Mouse (Mus musculus) thymus, postnatal 25 days (tissue): ENCODE measurements around the gene Zhx3.

Experiments
- DNase-seq: peaks from one replicate; pipeline ENCODE4 v3.0.0; 2022

Zhx3 gene

GRCm38 (mm10) chr2:160872890-160873382, at the start of gene Zhx3:
Zhx3 (minus strand) TSS chr2:160872998.
- peak; percentile 92 for DNase-seq

DNA sequence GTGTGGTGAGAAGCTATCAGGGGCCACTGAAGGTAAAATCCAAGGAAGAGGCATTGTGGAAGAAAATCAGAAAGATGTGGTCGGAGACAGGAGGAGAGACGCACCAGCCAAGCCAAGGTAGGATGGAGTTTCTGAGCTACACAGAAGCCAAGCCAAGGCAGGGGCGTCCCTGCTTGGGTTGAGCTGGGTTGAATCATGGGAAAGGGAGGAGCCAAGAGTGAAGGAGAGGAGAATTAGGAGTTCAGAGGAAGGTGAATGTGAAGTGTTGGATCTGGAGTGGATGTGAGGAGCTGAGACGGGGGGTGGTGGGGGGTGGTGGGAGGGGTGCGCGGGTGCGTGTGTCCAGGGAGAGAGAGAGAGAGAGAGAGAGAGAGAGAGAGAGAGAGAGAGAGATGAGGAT, 48.5 kb upstream of the Zhx3 start:
- DNase-seq, result no peak

DNA sequence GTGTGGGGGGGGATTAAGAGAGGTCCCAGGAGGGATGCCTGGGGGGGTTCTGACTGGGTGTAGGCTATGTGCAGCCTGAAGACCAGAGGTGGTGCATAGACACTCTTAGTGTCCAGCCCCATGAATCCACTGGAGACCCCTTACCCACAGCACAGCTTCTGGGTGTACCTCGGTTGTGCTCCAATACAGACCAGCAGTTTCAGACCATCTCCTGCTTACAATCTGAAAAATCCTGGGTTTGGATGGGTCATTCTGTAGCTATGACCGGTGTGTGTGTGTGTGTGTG, 46.1 kb upstream of the Zhx3 start:
- no peak for DNase-seq

- no peak for DNase-seq
Observed at GRCm38 (mm10) chr2:160918154-160918929, 45.5 kb upstream of the Zhx3 start.

- no peak for DNase-seq
Observed at GRCm38 (mm10) chr2:160917313-160917712, 44.5 kb upstream of the Zhx3 start.

DNA sequence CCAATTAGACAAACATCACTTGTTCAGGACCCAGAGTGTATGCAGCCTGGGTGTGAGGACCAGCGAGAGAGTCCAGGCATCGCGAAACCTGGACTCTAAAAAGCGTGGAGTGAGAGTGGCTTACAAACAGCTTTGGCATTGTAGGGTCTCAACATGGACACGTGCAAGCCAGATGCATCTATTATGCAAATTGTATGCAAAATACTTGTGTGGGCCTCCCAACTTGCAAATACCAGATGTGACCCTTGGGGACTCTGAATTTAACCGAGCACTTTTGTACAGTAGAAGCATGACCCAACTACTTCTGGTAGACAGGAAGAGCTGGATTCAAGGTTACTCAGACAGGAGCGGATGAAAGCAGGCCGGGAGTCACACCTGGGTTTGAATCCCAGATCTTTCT, 43.9 kb upstream of the Zhx3 start:
- DNase-seq, result no peak

GRCm38 (mm10) chr2:160915821-160916610, 43.2 kb upstream of the Zhx3 start:
- DNase-seq, result no peak

DNA sequence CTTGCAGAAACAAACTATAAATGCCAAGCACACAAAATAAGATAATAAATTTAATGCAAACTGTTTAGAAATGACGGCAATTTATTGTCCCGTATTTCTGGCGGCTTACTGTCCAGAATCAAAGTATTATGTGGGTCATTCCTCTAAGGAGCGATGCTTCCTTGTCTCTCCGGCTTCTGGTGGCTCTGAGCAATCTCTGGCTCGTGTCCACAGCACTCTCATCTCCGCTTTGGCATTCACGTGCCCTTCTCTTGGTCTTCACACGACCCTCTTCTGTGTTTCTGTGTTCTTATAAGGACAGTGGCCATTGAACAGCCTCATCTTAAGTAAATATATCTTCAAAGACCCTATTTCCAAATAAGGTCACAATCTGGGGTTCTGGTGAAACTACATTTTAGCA, 41.9 kb upstream of the Zhx3 start:
- DNase-seq, result no peak

DNA sequence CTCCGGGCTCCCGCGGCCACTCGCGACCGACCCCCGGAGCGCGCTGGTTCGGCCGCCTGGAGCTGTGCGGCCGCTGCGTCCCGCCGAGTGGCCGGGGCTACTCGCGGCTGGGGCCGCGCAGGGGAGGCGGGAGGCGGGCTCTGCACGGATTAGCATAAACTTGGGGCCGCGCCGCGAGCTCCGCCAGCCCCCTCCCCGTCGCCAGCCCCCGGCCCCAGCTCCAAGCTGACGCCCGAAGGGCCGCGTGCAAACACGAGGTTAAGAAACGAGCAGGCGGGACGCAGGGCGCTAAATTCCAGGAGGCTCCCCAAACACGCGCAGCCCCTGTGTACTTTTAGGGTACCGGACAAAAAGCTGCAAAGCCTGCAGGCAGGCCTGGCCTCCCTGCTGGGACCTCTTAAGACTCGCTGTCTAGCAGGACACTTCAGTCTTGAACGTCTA, 39.5 kb upstream of the Zhx3 start, which contains the start of gene Emilin3:
Emilin3 (minus strand) TSS at position 98 of the 441 bp plus-strand sequence.
- no peak for DNase-seq

- no peak for DNase-seq
Observed at GRCm38 (mm10) chr2:160911558-160912201, 38.9 kb upstream of the Zhx3 start.

GRCm38 (mm10) chr2:160910633-160911032, 37.8 kb upstream of the Zhx3 start:
- no peak for DNase-seq

- no peak for DNase-seq
Observed at GRCm38 (mm10) chr2:160908607-160909006, 35.8 kb upstream of the Zhx3 start.

GRCm38 (mm10) chr2:160906101-160906500, 33.3 kb upstream of the Zhx3 start:
- DNase-seq, result no peak

DNA sequence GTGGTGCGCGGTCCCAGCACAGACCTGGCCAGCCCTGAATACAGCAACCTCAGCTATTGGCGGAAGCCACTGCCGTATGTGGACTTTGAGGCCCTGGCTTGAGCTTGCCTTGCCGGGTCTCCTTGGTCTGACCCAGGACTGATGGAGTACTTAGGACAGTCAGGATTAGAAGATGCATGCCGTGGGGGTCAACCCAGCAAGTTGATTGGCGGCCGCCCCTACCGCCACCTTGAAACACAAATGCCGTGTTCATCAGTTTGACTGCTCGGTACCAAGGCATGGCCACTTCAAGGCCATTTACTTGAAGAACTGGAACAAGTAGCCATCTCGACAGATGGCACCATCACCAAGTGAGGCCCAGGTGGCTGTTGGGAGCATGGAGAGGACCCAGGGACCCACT, 32.5 kb upstream of the Zhx3 start:
- DNase-seq, result no peak

- no peak for DNase-seq
Observed at GRCm38 (mm10) chr2:160901656-160902412, 29.0 kb upstream of the Zhx3 start.

- no peak for DNase-seq
Observed at GRCm38 (mm10) chr2:160891697-160892096, 18.9 kb upstream of the Zhx3 start.

- DNase-seq, result no peak
Observed at GRCm38 (mm10) chr2:160891045-160891444, 18.2 kb upstream of the Zhx3 start.

- DNase-seq, result peak; percentile 23
Observed at GRCm38 (mm10) chr2:160887859-160888258, 15.1 kb upstream of the Zhx3 start.

- peak; percentile 64 for DNase-seq
Observed at GRCm38 (mm10) chr2:160887284-160887683, 14.5 kb upstream of the Zhx3 start.

DNA sequence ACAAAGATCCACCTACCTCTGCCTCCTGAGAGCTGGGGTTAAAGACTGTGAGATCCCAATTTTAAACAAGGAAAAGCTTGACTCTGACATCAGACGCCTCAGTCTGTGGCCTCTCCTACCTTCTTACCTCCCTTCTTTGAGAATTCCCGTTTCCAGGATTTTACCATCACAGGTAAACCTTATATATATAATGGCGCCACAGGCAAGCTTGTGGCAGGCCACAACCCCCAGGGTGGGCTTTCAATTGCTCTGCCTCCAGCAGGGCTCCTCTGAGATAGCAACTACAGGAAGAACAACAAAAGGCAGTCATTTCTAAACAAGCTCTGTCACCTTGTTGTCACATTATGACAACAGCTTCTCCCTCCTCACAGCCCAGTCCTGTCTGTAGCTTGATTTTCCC, 13.4 kb upstream of the Zhx3 start:
- DNase-seq, result no peak

DNA sequence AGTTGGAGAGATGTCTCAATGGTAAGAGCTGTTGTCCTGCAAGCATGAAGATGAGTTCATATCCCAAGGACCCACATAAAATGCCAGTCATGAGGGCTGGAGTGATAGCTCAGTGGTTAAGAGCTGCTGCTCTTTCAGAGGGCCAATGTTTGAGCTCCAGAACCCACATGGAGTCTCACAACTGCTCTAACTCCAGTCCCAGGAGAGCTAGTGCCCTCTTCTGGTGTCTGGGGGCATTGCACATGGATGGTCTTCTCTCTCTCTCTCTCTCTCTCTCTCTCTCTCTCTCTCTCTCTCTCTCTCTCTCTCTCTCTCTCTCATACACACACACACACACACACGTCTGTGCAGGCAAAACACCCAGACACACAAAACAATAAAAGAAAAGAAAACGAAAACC, 12.0 kb upstream of the Zhx3 start:
- DNase-seq, result peak; percentile 61

- DNase-seq, result no peak
Observed at GRCm38 (mm10) chr2:160883912-160884311, 11.1 kb upstream of the Zhx3 start.

DNA sequence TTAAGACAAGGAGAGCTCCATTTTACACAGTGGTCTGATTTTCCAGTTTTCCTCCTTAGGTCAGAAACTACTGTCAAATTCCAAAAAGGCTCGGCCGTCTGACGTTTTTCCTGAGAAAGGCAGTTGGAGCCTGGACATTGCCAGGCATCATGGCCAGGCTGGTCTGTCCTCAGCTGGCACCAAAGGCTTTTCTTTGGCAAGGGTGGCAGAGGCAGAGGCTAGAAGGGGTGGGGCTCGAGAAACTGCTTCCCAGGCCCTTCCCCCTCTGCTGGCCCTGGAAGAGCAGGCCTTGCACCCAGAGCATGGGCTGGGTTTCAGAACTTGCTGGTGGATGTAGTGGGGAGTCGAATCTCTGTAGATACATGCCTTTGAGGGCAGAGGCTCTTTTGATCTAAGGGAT, 9.6 kb upstream of the Zhx3 start:
- DNase-seq, result no peak
